Mouse (Mus musculus) neural tube, embryonic 14.5 days (tissue): Measurements from ENCODE around the gene Olfr114. TPM values are rescaled to one million over a fixed set of nuclear protein-coding genes. Genes with fewer than 3 reads are reported as not detected.

Source experiments
- ATAC-seq: fragments of 200-750 bp; cut with Nextera tagmentation; 2 replicates; pipeline ENCODE4 v1.8.0; 2017; ENCODE audit warnings: low read depth, mild to moderate bottlenecking, moderate TSS enrichment, moderate library complexity
- H3K27ac ChIP-seq: fragments of 300-500 bp; sonication (generic); 2 replicates; pipeline ENCODE4 v1.5.1; 2014; ENCODE audit warnings: low read depth, mild to moderate bottlenecking, control low read depth, low read length, moderate library complexity, mixed read lengths
- H3K27me3 ChIP-seq: fragments of 300-500 bp; sonication (generic); 2 replicates; pipeline ENCODE4 v1.6.1; 2014; ENCODE audit warnings: low read length; ENCODE audit not compliant: control insufficient read depth, insufficient read depth
- H3K36me3 ChIP-seq: fragments of 300-500 bp; sonication (generic); 2 replicates; pipeline ENCODE4 v1.6.1; 2014; ENCODE audit warnings: low read length, mixed read lengths; ENCODE audit not compliant: control insufficient read depth, insufficient read depth
- H3K4me1 ChIP-seq: fragments of 300-500 bp; sonication (generic); 2 replicates; pipeline ENCODE4 v1.6.1; 2014; ENCODE audit warnings: low read length; ENCODE audit not compliant: control insufficient read depth, insufficient read depth
- H3K4me2 ChIP-seq: fragments of 300-500 bp; sonication (generic); 2 replicates; pipeline ENCODE4 v1.6.1; 2014; ENCODE audit warnings: mild to moderate bottlenecking, low read depth, low read length, control low read depth
- H3K4me3 ChIP-seq: fragments of 300-500 bp; sonication (generic); 2 replicates; pipeline ENCODE4 v1.5.1; 2014; ENCODE audit warnings: low read depth, low read length, control low read depth, mixed read lengths
- H3K9ac ChIP-seq: fragments of 300-500 bp; sonication (generic); replicated peaks from 2 replicates; pipeline ENCODE4 v1.6.1; 2014; ENCODE audit warnings: low read depth, mild to moderate bottlenecking, control low read depth, low read length, mixed read lengths
- H3K9me3 ChIP-seq: fragments of 300-500 bp; sonication (generic); 2 replicates; pipeline ENCODE4 v1.6.1; 2016; ENCODE audit warnings: low read length; ENCODE audit not compliant: control insufficient read depth
- WGBS: fragments of 180-500 bp; shearing (Covaris S2); extraction: QIAGEN DNeasy Blood & Tissue Kit; methylation state at CpG from one replicate; pipeline ENCODE4 v1.1.7; 2014; 5-methylcytosine and 5-hydroxymethylcytosine counted together
- polyA plus RNA-seq: library from polyadenylated mRNA; unstranded; fragments of >200 nt; fragmentation: Nextera tagmentation; extraction: Ambion mirVana; gene quantifications from 2 replicates; pipeline ENCODE4 v1.2.1, GENCODE M21; 2014

Gene Olfr114
- not detected in 2 replicates for polyA plus RNA-seq

DNA sequence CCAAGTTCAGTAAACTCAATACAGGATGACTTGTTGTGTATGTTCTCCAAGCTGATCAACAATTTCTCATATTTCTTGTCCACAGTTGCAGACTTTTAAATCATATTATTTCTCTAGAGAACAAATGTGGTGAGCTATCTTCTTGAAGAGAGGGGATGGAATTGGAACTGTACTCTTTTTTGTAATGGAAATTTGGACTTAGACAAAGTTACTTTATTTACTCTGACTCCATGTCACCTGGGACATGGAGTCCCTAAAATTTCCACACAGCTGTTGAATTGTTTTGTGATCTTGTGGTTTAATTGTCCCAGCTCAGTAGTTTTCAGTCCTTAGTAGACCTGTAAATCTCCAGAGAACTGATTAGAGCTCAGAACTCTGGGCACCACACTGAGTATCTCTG is at the start of gene Olfr114:
Gene Olfr114, minus strand, starts transcription at position 101 of the 400 bp plus-strand sequence.
- Histone ChIP-seq H3K36me3 (no peaks in the 10 kb centered on the region), H3K27me3 (no peaks in the 10 kb centered on the region), H3K4me1 (no peaks in the 10 kb centered on the region), H3K4me2 (no peak within 1 kb of the TSS), H3K4me3 (no peak within 1 kb of the TSS), H3K9me3 (no peaks in the 10 kb centered on the region), H3K27ac (no peak within 1 kb of the TSS), H3K9ac (no peak within 1 kb of the TSS)
- no peak for ATAC-seq

- no peaks in the 10 kb centered on the region for H3K9me3 ChIP-seq
- ATAC-seq: no peak
- no peaks in the 10 kb centered on the region for H3K4me1 ChIP-seq
- WGBS: 86% methylated on average over 2 of the region's 2 CpGs
- H3K9ac ChIP-seq: no peak within 1 kb of the TSS
- no peaks in the 10 kb centered on the region for H3K36me3 ChIP-seq
- H3K4me2 ChIP-seq: no peak within 1 kb of the TSS
- H3K27ac ChIP-seq: no peak within 1 kb of the TSS
- H3K27me3 ChIP-seq: no peaks in the 10 kb centered on the region
- H3K4me3 ChIP-seq: no peak within 1 kb of the TSS
Measured at GRCm38 (mm10) chr17:37627009-37627408, 34.5 kb upstream of the Olfr114 start, which contains the start of the genes Olfr115 and Olfr116. Olfr115 (minus strand) TSS chr17:37627109. Olfr116 (minus strand) TSS chr17:37627199.

- Histone ChIP-seq H3K4me1 (no peaks in the 10 kb centered on the region), H3K9ac (no peak within 1 kb of the TSS), H3K4me3 (no peak within 1 kb of the TSS), H3K36me3 (no peaks in the 10 kb centered on the region), H3K9me3 (no peaks in the 10 kb centered on the region), H3K27me3 (no peaks in the 10 kb centered on the region), H3K27ac (no peak within 1 kb of the TSS), H3K4me2 (no peak within 1 kb of the TSS)
- no peak for ATAC-seq
Measured at GRCm38 (mm10) chr17:37577563-37577962, 15.0 kb downstream of the Olfr114 start, which contains the start of gene Olfr113. Olfr113 (minus strand) TSS chr17:37577663.

DNA sequence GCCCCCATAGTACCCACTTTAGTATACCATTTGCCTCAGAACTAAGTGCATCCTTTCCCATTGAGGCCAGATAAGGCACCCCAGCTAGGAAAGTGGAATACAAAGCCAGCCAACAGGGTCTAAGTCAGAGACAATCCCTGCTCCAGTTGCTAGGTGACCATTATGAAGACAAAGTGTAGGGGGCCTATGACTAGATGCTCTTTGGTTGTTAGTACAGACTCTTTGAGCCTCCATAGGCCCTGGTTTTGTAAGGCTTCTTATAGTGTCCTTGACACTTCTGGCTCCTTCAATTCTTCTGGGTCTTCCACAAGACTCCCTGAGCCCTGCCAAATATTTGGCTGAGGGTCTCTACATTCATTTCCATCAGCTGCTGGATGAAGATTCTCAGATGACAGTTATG is 23.2 kb downstream of the Olfr114 start, which contains the start of gene Olfr112:
Gene Olfr112, minus strand, starts transcription at position 101 of the 400 bp plus-strand sequence.
- Histone ChIP-seq H3K4me2 (no peak within 1 kb of the TSS), H3K27ac (no peak within 1 kb of the TSS), H3K9me3 (no peaks in the 10 kb centered on the region), H3K9ac (no peak within 1 kb of the TSS), H3K4me1 (no peaks in the 10 kb centered on the region), H3K4me3 (no peak within 1 kb of the TSS), H3K27me3 (no peaks in the 10 kb centered on the region), H3K36me3 (no peaks in the 10 kb centered on the region)
- no peak for ATAC-seq

DNA sequence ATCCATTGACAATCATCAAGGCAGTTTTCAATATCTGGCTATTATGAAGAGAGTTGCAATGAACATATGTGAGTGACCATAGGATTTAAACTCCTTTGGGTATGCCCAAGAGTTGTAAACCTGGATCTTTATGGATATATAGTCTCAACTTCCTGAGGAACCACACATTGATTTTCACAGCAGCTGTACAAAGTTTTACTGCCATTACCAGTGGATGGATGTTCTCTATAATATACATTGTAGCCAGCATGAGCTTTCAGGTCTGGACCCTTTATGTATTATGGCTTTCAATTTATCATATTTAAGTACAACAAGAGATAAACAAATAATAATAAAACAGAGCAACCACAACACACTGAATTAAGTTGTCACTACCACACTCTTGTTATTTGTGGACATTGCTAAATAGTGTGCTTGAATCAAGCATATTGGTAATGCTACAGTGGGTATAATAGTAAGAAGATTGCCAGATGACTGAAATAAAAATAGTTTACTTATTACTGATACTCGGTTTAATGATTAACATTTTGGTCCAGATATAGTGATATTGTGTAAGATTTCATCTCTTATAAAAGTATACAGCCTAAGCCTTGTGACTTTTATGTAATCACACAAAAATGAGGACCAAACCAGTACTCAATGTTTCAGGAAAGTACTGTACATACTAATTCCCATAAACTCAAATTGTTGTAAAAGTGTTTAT is 33.5 kb downstream of the Olfr114 start:
- Histone ChIP-seq H3K4me3 (no peak overlapping the region), H3K4me2 (no peak overlapping the region), H3K9me3 (no peaks in the 10 kb centered on the region), H3K36me3 (no peaks in the 10 kb centered on the region), H3K27me3 (no peaks in the 10 kb centered on the region), H3K9ac (no peak overlapping the region), H3K4me1 (no peaks in the 10 kb centered on the region), H3K27ac (no peak overlapping the region)
- ATAC-seq: no peak
- WGBS: 72% methylated on average over 1 of the region's 1 CpGs

GRCm38 (mm10) chr17:37543800-37544435 is 48.6 kb downstream of the Olfr114 start:
- no peak overlapping the region for H3K9ac ChIP-seq
- no peak for ATAC-seq
- WGBS: 66% methylated on average over 3 of the region's 3 CpGs
- H3K4me2 ChIP-seq: no peak overlapping the region
- H3K27me3 ChIP-seq: no peaks in the 10 kb centered on the region
- H3K4me1 ChIP-seq: no peaks in the 10 kb centered on the region
- H3K36me3 ChIP-seq: no peaks in the 10 kb centered on the region
- no peaks in the 10 kb centered on the region for H3K9me3 ChIP-seq
- H3K27ac ChIP-seq: no peak overlapping the region
- H3K4me3 ChIP-seq: no peak overlapping the region

- Histone ChIP-seq H3K4me2 (no peak overlapping the region), H3K4me3 (no peak overlapping the region), H3K36me3 (no peaks in the 10 kb centered on the region), H3K27me3 (no peaks in the 10 kb centered on the region), H3K9me3 (no peaks in the 10 kb centered on the region), H3K27ac (no peak overlapping the region), H3K4me1 (no peaks in the 10 kb centered on the region), H3K9ac (no peak overlapping the region)
- no peak for ATAC-seq
- WGBS: 82% methylated on average over 4 of the region's 4 CpGs
Measured at GRCm38 (mm10) chr17:37541454-37542119, 51.0 kb downstream of the Olfr114 start.
